Mouse (Mus musculus) testis, adult 2 months (tissue): Measurements from ENCODE around the gene Gpnmb.

Experiments used
- CTCF ChIP-seq: fragments of 200-500 bp; IDR thresholded peaks from 2 replicates; pipeline ENCODE4 v1.5.1; 2012; ENCODE audit warnings: low read depth, mild to moderate bottlenecking, inconsistent platforms, low read length, moderate library complexity; ENCODE audit not compliant: control insufficient read depth, insufficient read depth, insufficient replicate concordance
- POLR2A ChIP-seq: fragments of 200-500 bp; IDR thresholded peaks from 2 replicates; pipeline ENCODE4 v1.6.1; 2012; ENCODE audit warnings: low read depth, mild to moderate bottlenecking, inconsistent platforms, low read length, moderate library complexity; ENCODE audit not compliant: control insufficient read depth

- TF ChIP-seq CTCF (no peak), POLR2A (no peak)
Measured at GRCm38 (mm10) chr6:49096421-49096820, 60.1 kb downstream of the Gpnmb start.
